Mouse (Mus musculus): ENCODE data around the gene Plekhm3. TPM values are rescaled to one million over a fixed set of nuclear protein-coding genes. Genes with fewer than 3 reads are reported as not detected.
A peak's percentile ranks its signal among the peaks of the same experiment; 100 is the strongest.

Gene Plekhm3
- total RNA-seq, 1 experiment, result 9.8 TPM

- Histone ChIP-seq H3K4me3 (ENCODE audit: insufficient read depth in 1 of 2, low read depth in 1 of 2, low read length in 2 of 2, poor library complexity in 1 of 2, severe bottlenecking in 1 of 2) (no peak overlapping the region), H3K4me1 (ENCODE audit: control insufficient read depth in 2 of 2, insufficient read depth in 2 of 2, low read length in 2 of 2, poor library complexity in 1 of 2) (peaks cover 0 to 2% of the 10 kb centered on the region in 2 experiments; a peak in 1 of 4 replicates), H3K9me3 (ENCODE audit: control insufficient read depth, insufficient read depth, low read depth, low read length) (no peaks in the 10 kb centered on the region), H3K27ac (ENCODE audit: insufficient read depth, low read depth, low read length, poor library complexity, severe bottlenecking) (no peak overlapping the region), H3K9ac (ENCODE audit: insufficient read depth, low read depth, low read length, poor library complexity, severe bottlenecking) (no peak overlapping the region), H3K36me3 (ENCODE audit: control insufficient read depth, insufficient read depth, low read length, poor library complexity, severe bottlenecking) (no peaks in the 10 kb centered on the region; the same call in 1 of the 2 replicates)
- no peak for TF ChIP-seq CHD2 (IDR thresholded peaks at IDR 0.05; ENCODE audit: low read depth, low read length)
- no peak for TF ChIP-seq MAFK (IDR thresholded peaks at IDR 0.05; ENCODE audit: insufficient read depth, low read depth, low read length)
- TF ChIP-seq ZC3H11A (IDR thresholded peaks at IDR 0.05; ENCODE audit: borderline replicate concordance, low read depth, low read length), result no peak
- no peak for TF ChIP-seq HCFC1 (IDR thresholded peaks at IDR 0.05; ENCODE audit: borderline replicate concordance, insufficient read depth, low read length)
- no peak for TF ChIP-seq ZNF384 (IDR thresholded peaks at IDR 0.05; ENCODE audit: low read depth, low read length)
- no peak for DNase-seq (ENCODE audit: low read depth, low spot score)
- in situ Hi-C loops (cut with MboI; ENCODE audit: low sequenced_read_pairs in 2 of 2, unreplicated experiment in 2 of 2), result no loop called here
Observed at GRCm38 (mm10) chr1:64880613-64881012, 76.0 kb downstream of the Plekhm3 start.

- no peak for TF ChIP-seq MAFK (IDR thresholded peaks at IDR 0.05; ENCODE audit: insufficient read depth, low read depth, low read length)
- no peak for TF ChIP-seq ZNF384 (IDR thresholded peaks at IDR 0.05; ENCODE audit: low read depth, low read length)
- no peak for TF ChIP-seq HCFC1 (IDR thresholded peaks at IDR 0.05; ENCODE audit: borderline replicate concordance, insufficient read depth, low read length)
- TF ChIP-seq CHD2 (IDR thresholded peaks at IDR 0.05; ENCODE audit: low read depth, low read length), result no peak
- TF ChIP-seq ZC3H11A (IDR thresholded peaks at IDR 0.05; ENCODE audit: borderline replicate concordance, low read depth, low read length), result no peak
- H3K4me3 ChIP-seq (ENCODE audit: insufficient read depth in 1 of 2, low read depth in 1 of 2, low read length in 2 of 2, poor library complexity in 1 of 2, severe bottlenecking in 1 of 2), result no peak overlapping the region
- in situ Hi-C loops (cut with MboI; ENCODE audit: low sequenced_read_pairs in 2 of 2, unreplicated experiment in 2 of 2), result no loop called here
Observed at GRCm38 (mm10) chr1:64878795-64879240, 77.8 kb downstream of the Plekhm3 start.

GRCm38 (mm10) chr1:64876276-64876675 lies 80.3 kb downstream of the Plekhm3 start:
- DNase-seq (ENCODE audit: low read depth, low spot score), result no peak
- H3K27ac ChIP-seq (ENCODE audit: insufficient read depth, low read depth, low read length, poor library complexity, severe bottlenecking), result no peak overlapping the region
- H3K9me3 ChIP-seq (ENCODE audit: control insufficient read depth, insufficient read depth, low read depth, low read length), result no peaks in the 10 kb centered on the region
- no peak overlapping the region for H3K9ac ChIP-seq (ENCODE audit: insufficient read depth, low read depth, low read length, poor library complexity, severe bottlenecking)
- no peak overlapping the region for H3K4me3 ChIP-seq (ENCODE audit: insufficient read depth in 1 of 2, low read depth in 1 of 2, low read length in 2 of 2, poor library complexity in 1 of 2, severe bottlenecking in 1 of 2)
- no peak for TF ChIP-seq HCFC1 (IDR thresholded peaks at IDR 0.05; ENCODE audit: borderline replicate concordance, insufficient read depth, low read length)
- TF ChIP-seq MAFK (IDR thresholded peaks at IDR 0.05; ENCODE audit: insufficient read depth, low read depth, low read length), result peak; percentile 52; the same call in 1 of the 2 replicates
- in situ Hi-C loops (cut with MboI; ENCODE audit: low sequenced_read_pairs in 2 of 2, unreplicated experiment in 2 of 2), result no loop called here
- H3K4me1 ChIP-seq (ENCODE audit: control insufficient read depth in 2 of 2, insufficient read depth in 2 of 2, low read length in 2 of 2, poor library complexity in 1 of 2), result no peaks in the 10 kb centered on the region
- no peaks in the 10 kb centered on the region; the same call in 1 of the 2 replicates for H3K36me3 ChIP-seq (ENCODE audit: control insufficient read depth, insufficient read depth, low read length, poor library complexity, severe bottlenecking)

More at GRCm38 (mm10) chr1:64878795-64879240, 77.8 kb downstream of the Plekhm3 start:
- Histone ChIP-seq H3K36me3 (ENCODE audit: control insufficient read depth, insufficient read depth, low read length, poor library complexity, severe bottlenecking) (no peaks in the 10 kb centered on the region; the same call in 1 of the 2 replicates), H3K4me1 (ENCODE audit: control insufficient read depth in 2 of 2, insufficient read depth in 2 of 2, low read length in 2 of 2, poor library complexity in 1 of 2) (no peaks in the 10 kb centered on the region), H3K9me3 (ENCODE audit: control insufficient read depth, insufficient read depth, low read depth, low read length) (no peaks in the 10 kb centered on the region), H3K9ac (ENCODE audit: insufficient read depth, low read depth, low read length, poor library complexity, severe bottlenecking) (no peak overlapping the region), H3K27ac (ENCODE audit: insufficient read depth, low read depth, low read length, poor library complexity, severe bottlenecking) (no peak overlapping the region)
- no peak for DNase-seq (ENCODE audit: low read depth, low spot score)

GRCm38 (mm10) chr1:64875712-64876111 lies 80.9 kb downstream of the Plekhm3 start:
- H3K4me3 ChIP-seq (ENCODE audit: insufficient read depth in 1 of 2, low read depth in 1 of 2, low read length in 2 of 2, poor library complexity in 1 of 2, severe bottlenecking in 1 of 2), result no peak overlapping the region
- no peak overlapping the region for H3K9ac ChIP-seq (ENCODE audit: insufficient read depth, low read depth, low read length, poor library complexity, severe bottlenecking)
- in situ Hi-C loops (cut with MboI; ENCODE audit: low sequenced_read_pairs in 2 of 2, unreplicated experiment in 2 of 2), result no loop called here
- no peaks in the 10 kb centered on the region for H3K9me3 ChIP-seq (ENCODE audit: control insufficient read depth, insufficient read depth, low read depth, low read length)
- DNase-seq (ENCODE audit: low read depth, low spot score), result no peak
- H3K4me1 ChIP-seq (ENCODE audit: control insufficient read depth in 2 of 2, insufficient read depth in 2 of 2, low read length in 2 of 2, poor library complexity in 1 of 2), result no peaks in the 10 kb centered on the region
- H3K36me3 ChIP-seq (ENCODE audit: control insufficient read depth, insufficient read depth, low read length, poor library complexity, severe bottlenecking), result no peaks in the 10 kb centered on the region; the same call in 1 of the 2 replicates
- TF ChIP-seq ZNF384 (IDR thresholded peaks at IDR 0.05; ENCODE audit: low read depth, low read length) (no peak), HCFC1 (IDR thresholded peaks at IDR 0.05; ENCODE audit: borderline replicate concordance, insufficient read depth, low read length) (no peak), CHD2 (IDR thresholded peaks at IDR 0.05; ENCODE audit: low read depth, low read length) (no peak), ZC3H11A (IDR thresholded peaks at IDR 0.05; ENCODE audit: borderline replicate concordance, low read depth, low read length) (no peak), MAFK (IDR thresholded peaks at IDR 0.05; ENCODE audit: insufficient read depth, low read depth, low read length) (no peak)
- no peak overlapping the region for H3K27ac ChIP-seq (ENCODE audit: insufficient read depth, low read depth, low read length, poor library complexity, severe bottlenecking)

GRCm38 (mm10) chr1:64875156-64875555 lies 81.5 kb downstream of the Plekhm3 start:
- H3K9ac ChIP-seq (ENCODE audit: insufficient read depth, low read depth, low read length, poor library complexity, severe bottlenecking), result no peak overlapping the region
- H3K27ac ChIP-seq (ENCODE audit: insufficient read depth, low read depth, low read length, poor library complexity, severe bottlenecking), result no peak overlapping the region
- H3K9me3 ChIP-seq (ENCODE audit: control insufficient read depth, insufficient read depth, low read depth, low read length), result no peaks in the 10 kb centered on the region
- TF ChIP-seq ZC3H11A (IDR thresholded peaks at IDR 0.05; ENCODE audit: borderline replicate concordance, low read depth, low read length), result no peak
- TF ChIP-seq MAFK (IDR thresholded peaks at IDR 0.05; ENCODE audit: insufficient read depth, low read depth, low read length), result no peak
- TF ChIP-seq CHD2 (IDR thresholded peaks at IDR 0.05; ENCODE audit: low read depth, low read length), result no peak
- TF ChIP-seq HCFC1 (IDR thresholded peaks at IDR 0.05; ENCODE audit: borderline replicate concordance, insufficient read depth, low read length), result no peak
- no peak for TF ChIP-seq ZNF384 (IDR thresholded peaks at IDR 0.05; ENCODE audit: low read depth, low read length)
- in situ Hi-C loops (cut with MboI; ENCODE audit: low sequenced_read_pairs in 2 of 2, unreplicated experiment in 2 of 2), result no loop called here
- no peak overlapping the region for H3K4me3 ChIP-seq (ENCODE audit: insufficient read depth in 1 of 2, low read depth in 1 of 2, low read length in 2 of 2, poor library complexity in 1 of 2, severe bottlenecking in 1 of 2)
- H3K36me3 ChIP-seq (ENCODE audit: control insufficient read depth, insufficient read depth, low read length, poor library complexity, severe bottlenecking), result no peaks in the 10 kb centered on the region; the same call in 1 of the 2 replicates
- DNase-seq (ENCODE audit: low read depth, low spot score), result no peak
- no peaks in the 10 kb centered on the region for H3K4me1 ChIP-seq (ENCODE audit: control insufficient read depth in 2 of 2, insufficient read depth in 2 of 2, low read length in 2 of 2, poor library complexity in 1 of 2)
